Mouse (Mus musculus): ENCODE data around the gene Csf1. TPM values are rescaled to one million over a fixed set of nuclear protein-coding genes. Genes with fewer than 3 reads are reported as not detected.
"Not testable (repeated sequence)": the region's sequence is repeated elsewhere in the genome, so short reads cannot be mapped to it uniquely, and the experiment has no call there.

Gene Csf1
- polyA plus RNA-seq, 1 experiment = 10.7 TPM

- H3K27me3 ChIP-seq (replicated peaks; ENCODE audit: control insufficient read depth, insufficient read depth, low read length) = no peaks in the 10 kb centered on the region
- H3K4me3 ChIP-seq (ENCODE audit: insufficient read depth, low read depth, low read length) = no peak overlapping the region
- no peak for DNase-seq
- TF ChIP-seq POLR2A (IDR thresholded peaks at IDR 0.05; ENCODE audit: low read depth, low read length) = no peak
- TF ChIP-seq CTCF (conservative IDR thresholded peaks at IDR 0.05; ENCODE audit: insufficient read depth, insufficient read length, low read depth, low read length) = no peak
- H3K36me3 ChIP-seq (ENCODE audit: control insufficient read depth, insufficient read depth, low read length) = no peaks in the 10 kb centered on the region
- 0 out of 2 replicates have a peak, but pooled peaks cover 12% of the 10 kb centered on the region for H3K4me1 ChIP-seq (ENCODE audit: control insufficient read depth, insufficient read depth, low read length)
- H3K27ac ChIP-seq (ENCODE audit: insufficient read depth, low read depth, low read length) = no peak overlapping the region
These were observed 18.9 kb downstream of the Csf1 start for GRCm38 (mm10) chr3:107741387-107741786.

GRCm38 (mm10) chr3:107740578-107741207 is 19.6 kb downstream of the Csf1 start:
- 30% methylated on average over 6 of the region's 6 CpGs for WGBS
- DNase-seq = peak; percentile 68

GRCm38 (mm10) chr3:107739966-107740365 is 20.3 kb downstream of the Csf1 start:
- no peak overlapping the region for H3K4me3 ChIP-seq (ENCODE audit: insufficient read depth, low read depth, low read length)
- H3K27me3 ChIP-seq (replicated peaks; ENCODE audit: control insufficient read depth, insufficient read depth, low read length) = no peaks in the 10 kb centered on the region
- 0 out of 2 replicates have a peak, but pooled peaks cover 12% of the 10 kb centered on the region for H3K4me1 ChIP-seq (ENCODE audit: control insufficient read depth, insufficient read depth, low read length)
- DNase-seq = no peak
- WGBS = 80% methylated on average over 2 of the region's 2 CpGs
- no peak for TF ChIP-seq POLR2A (IDR thresholded peaks at IDR 0.05; ENCODE audit: low read depth, low read length)
- no peak for TF ChIP-seq CTCF (conservative IDR thresholded peaks at IDR 0.05; ENCODE audit: insufficient read depth, insufficient read length, low read depth, low read length)
- H3K36me3 ChIP-seq (ENCODE audit: control insufficient read depth, insufficient read depth, low read length) = no peaks in the 10 kb centered on the region
- H3K27ac ChIP-seq (ENCODE audit: insufficient read depth, low read depth, low read length) = no peak overlapping the region

More at GRCm38 (mm10) chr3:107740578-107741207, 19.6 kb downstream of the Csf1 start:
- Histone ChIP-seq H3K27ac (ENCODE audit: insufficient read depth, low read depth, low read length) (no peak overlapping the region), H3K27me3 (replicated peaks; ENCODE audit: control insufficient read depth, insufficient read depth, low read length) (no peaks in the 10 kb centered on the region), H3K36me3 (ENCODE audit: control insufficient read depth, insufficient read depth, low read length) (no peaks in the 10 kb centered on the region), H3K4me3 (ENCODE audit: insufficient read depth, low read depth, low read length) (no peak overlapping the region), H3K4me1 (ENCODE audit: control insufficient read depth, insufficient read depth, low read length) (0 out of 2 replicates have a peak, but pooled peaks cover 12% of the 10 kb centered on the region)
- TF ChIP-seq CTCF (conservative IDR thresholded peaks at IDR 0.05; ENCODE audit: insufficient read depth, insufficient read length, low read depth, low read length) (no peak), POLR2A (IDR thresholded peaks at IDR 0.05; ENCODE audit: low read depth, low read length) (no peak)

GRCm38 (mm10) chr3:107739456-107739855 is 20.8 kb downstream of the Csf1 start:
- Histone ChIP-seq H3K4me1 (ENCODE audit: control insufficient read depth, insufficient read depth, low read length) (0 out of 2 replicates have a peak, but pooled peaks cover 12% of the 10 kb centered on the region), H3K27ac (ENCODE audit: insufficient read depth, low read depth, low read length) (no peak overlapping the region), H3K36me3 (ENCODE audit: control insufficient read depth, insufficient read depth, low read length) (no peaks in the 10 kb centered on the region), H3K27me3 (replicated peaks; ENCODE audit: control insufficient read depth, insufficient read depth, low read length) (no peaks in the 10 kb centered on the region), H3K4me3 (ENCODE audit: insufficient read depth, low read depth, low read length) (no peak overlapping the region)
- WGBS = 90% methylated on average over 3 of the region's 3 CpGs
- TF ChIP-seq POLR2A (IDR thresholded peaks at IDR 0.05; ENCODE audit: low read depth, low read length) = no peak
- no peak for TF ChIP-seq CTCF (conservative IDR thresholded peaks at IDR 0.05; ENCODE audit: insufficient read depth, insufficient read length, low read depth, low read length)
- DNase-seq = no peak

- WGBS = 97% methylated on average over 1 of the region's 1 CpGs
- Histone ChIP-seq H3K27me3 (replicated peaks; ENCODE audit: control insufficient read depth, insufficient read depth, low read length) (no peaks in the 10 kb centered on the region), H3K27ac (ENCODE audit: insufficient read depth, low read depth, low read length) (no peak overlapping the region), H3K4me3 (ENCODE audit: insufficient read depth, low read depth, low read length) (no peak overlapping the region), H3K4me1 (ENCODE audit: control insufficient read depth, insufficient read depth, low read length) (0 out of 2 replicates have a peak, but pooled peaks cover 6% of the 10 kb centered on the region), H3K36me3 (ENCODE audit: control insufficient read depth, insufficient read depth, low read length) (no peaks in the 10 kb centered on the region)
- no peak for DNase-seq
- TF ChIP-seq POLR2A (IDR thresholded peaks at IDR 0.05; ENCODE audit: low read depth, low read length) = no peak
- no peak for TF ChIP-seq CTCF (conservative IDR thresholded peaks at IDR 0.05; ENCODE audit: insufficient read depth, insufficient read length, low read depth, low read length)
These were observed 21.6 kb downstream of the Csf1 start for GRCm38 (mm10) chr3:107738620-107739019.

- H3K36me3 ChIP-seq (ENCODE audit: control insufficient read depth, insufficient read depth, low read length) = no peaks in the 10 kb centered on the region
- 63% methylated on average over 1 of the region's 1 CpGs for WGBS
- no peak overlapping the region for H3K4me3 ChIP-seq (ENCODE audit: insufficient read depth, low read depth, low read length)
- H3K27me3 ChIP-seq (replicated peaks; ENCODE audit: control insufficient read depth, insufficient read depth, low read length) = no peaks in the 10 kb centered on the region
- H3K27ac ChIP-seq (ENCODE audit: insufficient read depth, low read depth, low read length) = no peak overlapping the region
- DNase-seq = no peak
- TF ChIP-seq CTCF (conservative IDR thresholded peaks at IDR 0.05; ENCODE audit: insufficient read depth, insufficient read length, low read depth, low read length) (no peak), POLR2A (IDR thresholded peaks at IDR 0.05; ENCODE audit: low read depth, low read length) (no peak)
- no peaks in the 10 kb centered on the region for H3K4me1 ChIP-seq (ENCODE audit: control insufficient read depth, insufficient read depth, low read length)
These were observed 22.6 kb downstream of the Csf1 start for GRCm38 (mm10) chr3:107737609-107738190.

- WGBS = 97% methylated on average over 13 of the region's 13 CpGs
- H3K4me1 ChIP-seq (ENCODE audit: control insufficient read depth, insufficient read depth, low read length); H3K27ac ChIP-seq (ENCODE audit: insufficient read depth, low read depth, low read length); DNase-seq; H3K36me3 ChIP-seq (ENCODE audit: control insufficient read depth, insufficient read depth, low read length); H3K4me3 ChIP-seq (ENCODE audit: insufficient read depth, low read depth, low read length); H3K27me3 ChIP-seq (replicated peaks; ENCODE audit: control insufficient read depth, insufficient read depth, low read length): not testable (repeated sequence)
These were observed 24.6 kb downstream of the Csf1 start for GRCm38 (mm10) chr3:107735620-107736019.
